Mouse (Mus musculus): ENCODE data around the gene Olfr25.

Gene Olfr25

GRCm38 (mm10) chr9:38328760-38329159, at the start of gene Olfr25:
Gene Olfr25, plus strand, starts transcription at chr9:38329060.
- no peak for DNase-seq (ENCODE audit: low spot score)

- DNase-seq (ENCODE audit: low spot score), result no peak
These were observed 38.1 kb upstream of the Olfr25 start, which contains the start of gene Olfr896-ps1 for GRCm38 (mm10) chr9:38290807-38291206. Gene Olfr896-ps1, plus strand, starts transcription at chr9:38291107.

GRCm38 (mm10) chr9:38348111-38348510, 19.3 kb downstream of the Olfr25 start, which contains the start of gene Olfr898:
Gene Olfr898, plus strand, starts transcription at chr9:38348411.
- no peak for DNase-seq (ENCODE audit: low spot score)

DNA sequence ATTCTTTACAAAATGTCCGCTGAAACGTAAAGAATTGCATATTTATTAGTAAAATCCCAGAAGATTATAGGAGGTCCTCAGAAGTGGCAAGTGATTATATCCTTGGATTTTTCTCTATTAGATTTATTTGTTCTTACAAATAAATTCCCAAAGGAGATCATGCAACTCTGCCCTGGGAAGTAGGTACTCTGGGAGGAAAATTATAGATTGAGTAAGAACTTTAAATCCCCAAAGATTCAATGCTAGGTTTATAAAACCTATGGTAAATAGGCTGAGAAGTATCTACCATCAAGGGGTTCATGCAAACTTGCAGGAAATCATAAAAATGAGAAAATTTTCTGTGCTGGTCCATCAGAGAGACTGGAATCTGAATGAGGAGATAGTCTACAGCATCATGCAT, 37.7 kb downstream of the Olfr25 start, which contains the start of gene Olfr250:
TSS of gene Olfr250 (plus strand) at position 301 of the 400 bp plus-strand sequence.
- DNase-seq (ENCODE audit: low spot score), result no peak

GRCm38 (mm10) chr9:38376786-38377185, 47.9 kb downstream of the Olfr25 start, which contains the start of gene Olfr251:
Gene Olfr251, plus strand, starts transcription at chr9:38377086.
- DNase-seq (ENCODE audit: low spot score), result no peak
